Mouse (Mus musculus) heart, adult 9 months (tissue): ENCODE measurements around the gene Ror2.

Source experiments
- DNase-seq, 2 experiments: peaks; one replicate each; pipeline ENCODE4 v3.0.0; 2022; ENCODE audit warnings: low spot score in 2 of 2

Ror2 gene

GRCm38 (mm10) chr13:53194306-53194705 lies 91.6 kb downstream of the Ror2 start:
- DNase-seq: no peak

- DNase-seq: peak; percentile 6 to 24
Measured at GRCm38 (mm10) chr13:53193713-53194112, 92.2 kb downstream of the Ror2 start.

GRCm38 (mm10) chr13:53192286-53192685 lies 93.6 kb downstream of the Ror2 start:
- DNase-seq: no peak

- DNase-seq: no peak
Measured at GRCm38 (mm10) chr13:53191657-53192056, 94.3 kb downstream of the Ror2 start.

- DNase-seq: no peak
Measured at GRCm38 (mm10) chr13:53188935-53189334, 97.0 kb downstream of the Ror2 start.

- no peak for DNase-seq
Measured at GRCm38 (mm10) chr13:53184858-53185257, 101.1 kb downstream of the Ror2 start.

- DNase-seq: no peak
Measured at GRCm38 (mm10) chr13:53184149-53184548, 101.8 kb downstream of the Ror2 start.

- DNase-seq: no peak
Measured at GRCm38 (mm10) chr13:53183161-53183577, 102.8 kb downstream of the Ror2 start.

- DNase-seq: no peak
Measured at GRCm38 (mm10) chr13:53178594-53178993, 107.3 kb downstream of the Ror2 start.

GRCm38 (mm10) chr13:53178171-53178570 lies 107.8 kb downstream of the Ror2 start:
- DNase-seq: no peak

GRCm38 (mm10) chr13:53177424-53177718 lies 108.6 kb downstream of the Ror2 start:
- no peak for DNase-seq

GRCm38 (mm10) chr13:53176695-53177423 lies 109.1 kb downstream of the Ror2 start:
- DNase-seq: no peak

GRCm38 (mm10) chr13:53175041-53175440 lies 110.9 kb downstream of the Ror2 start:
- DNase-seq: no peak

- no peak for DNase-seq
Measured at GRCm38 (mm10) chr13:53163671-53164070, 122.3 kb downstream of the Ror2 start.

GRCm38 (mm10) chr13:53163060-53163459 lies 122.9 kb downstream of the Ror2 start:
- no peak for DNase-seq

GRCm38 (mm10) chr13:53159501-53159900 lies 126.4 kb downstream of the Ror2 start:
- no peak for DNase-seq

- DNase-seq: no peak
Measured at GRCm38 (mm10) chr13:53158405-53159005, 127.4 kb downstream of the Ror2 start.

GRCm38 (mm10) chr13:53156911-53157310 lies 129.0 kb downstream of the Ror2 start:
- no peak for DNase-seq

GRCm38 (mm10) chr13:53156282-53156681 lies 129.6 kb downstream of the Ror2 start:
- no peak for DNase-seq

- DNase-seq: no peak
Measured at GRCm38 (mm10) chr13:53145511-53145910, 140.4 kb downstream of the Ror2 start.

- DNase-seq: no peak
Measured at GRCm38 (mm10) chr13:53143076-53143475, 142.8 kb downstream of the Ror2 start.

GRCm38 (mm10) chr13:53142268-53142667 lies 143.7 kb downstream of the Ror2 start:
- no peak for DNase-seq

GRCm38 (mm10) chr13:53140298-53140697 lies 145.6 kb downstream of the Ror2 start:
- DNase-seq: no peak

- no peak for DNase-seq
Measured at GRCm38 (mm10) chr13:53130567-53130966, 155.4 kb downstream of the Ror2 start.
